Mouse (Mus musculus) ES-Bruce4 (cell line): ENCODE data around the gene Atp2b4. TPM values are rescaled to one million over a fixed set of nuclear protein-coding genes. Genes with fewer than 3 reads are reported as not detected.

ENCODE experiments used
- H3K27ac ChIP-seq: 2 replicates; pipeline ENCODE4 v1.5.1; 2012; ENCODE audit warnings: low read length, inconsistent platforms; ENCODE audit not compliant: insufficient read depth
- H3K27me3 ChIP-seq: 2 replicates; pipeline ENCODE4 v1.6.1; 2012; ENCODE audit warnings: mild to moderate bottlenecking, low read length, inconsistent platforms; ENCODE audit not compliant: control insufficient read depth, poor library complexity, insufficient read depth, severe bottlenecking
- H3K36me3 ChIP-seq: 2 replicates; pipeline ENCODE4 v1.6.1; 2012; ENCODE audit warnings: inconsistent platforms, mild to moderate bottlenecking, low read length, moderate library complexity; ENCODE audit not compliant: control insufficient read depth, poor library complexity, insufficient read depth, severe bottlenecking
- H3K4me1 ChIP-seq: one replicate; pipeline ENCODE4 v1.8.1; 2011; ENCODE audit warnings: low read length; ENCODE audit not compliant: control insufficient read depth, insufficient read depth
- H3K4me3 ChIP-seq: 2 replicates; pipeline ENCODE4 v1.5.1; 2011; ENCODE audit warnings: low read depth, mild to moderate bottlenecking, low read length
- H3K9ac ChIP-seq: 2 replicates; pipeline ENCODE4 v1.6.1; 2012; ENCODE audit warnings: low read depth, mild to moderate bottlenecking, inconsistent platforms; ENCODE audit not compliant: poor library complexity, severe bottlenecking
- H3K9me3 ChIP-seq: replicated peaks from 2 replicates; pipeline ENCODE4 v1.6.1; 2012; ENCODE audit warnings: mild to moderate bottlenecking, low read length, inconsistent platforms; ENCODE audit not compliant: control insufficient read depth, poor library complexity, insufficient read depth, severe bottlenecking
- CTCF ChIP-seq: IDR thresholded peaks from one replicate; pipeline ENCODE4 v1.8.1; 2011; ENCODE audit warnings: low read depth, low read length
- EP300 ChIP-seq: IDR thresholded peaks from 2 replicates; pipeline ENCODE4 v1.6.1; 2011; ENCODE audit warnings: low read depth, low read length; ENCODE audit not compliant: insufficient read depth
- POLR2A ChIP-seq: IDR thresholded peaks from one replicate; pipeline ENCODE4 v1.8.1; 2011; ENCODE audit warnings: low read length; ENCODE audit not compliant: insufficient read depth
- polyA plus RNA-seq: library from polyadenylated mRNA; stranded (reverse); fragments of >200 nt; gene quantifications from 2 replicates; pipeline ENCODE4 v1.2.4, GENCODE M21; 2011; ENCODE audit warnings: low read depth; ENCODE audit not compliant: missing spikeins, insufficient read depth, insufficient read length

The Atp2b4 gene
- polyA plus RNA-seq, 1 experiment = 16.1 TPM

DNA sequence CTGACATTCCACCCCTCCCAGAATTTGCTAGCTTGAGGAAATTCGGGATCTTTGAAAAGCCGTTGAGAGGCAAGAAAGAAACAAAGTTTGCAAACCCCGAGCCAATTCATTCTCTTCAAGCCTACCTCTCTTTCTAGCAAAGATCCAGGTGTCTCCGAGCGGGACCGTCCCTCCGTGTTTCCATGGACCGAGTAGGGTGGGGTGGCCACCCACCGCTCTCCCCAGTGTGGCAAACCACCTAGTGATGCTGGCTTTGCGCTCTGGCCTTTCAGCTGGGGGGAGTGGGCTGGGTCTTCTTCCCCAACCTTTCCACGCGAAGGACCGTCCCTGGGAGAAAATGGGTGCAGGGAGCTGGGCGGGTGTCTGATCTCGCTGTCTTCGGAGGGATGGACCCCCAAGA is 329 bp downstream of the Atp2b4 start:
- H3K36me3 ChIP-seq = no peaks in the 10 kb centered on the region
- peaks cover 5% of the 10 kb centered on the region for H3K4me1 ChIP-seq
- peak overlapping the region; percentile 39; the same call in 1 of the 2 replicates for H3K9ac ChIP-seq
- H3K27ac ChIP-seq = no peak overlapping the region
- no peaks in the 10 kb centered on the region for H3K9me3 ChIP-seq
- H3K4me3 ChIP-seq = peak overlapping the region; percentile 79
- no peak for TF ChIP-seq POLR2A
- TF ChIP-seq CTCF = no peak
- no peak for TF ChIP-seq EP300
- H3K27me3 ChIP-seq = no peaks in the 10 kb centered on the region

DNA sequence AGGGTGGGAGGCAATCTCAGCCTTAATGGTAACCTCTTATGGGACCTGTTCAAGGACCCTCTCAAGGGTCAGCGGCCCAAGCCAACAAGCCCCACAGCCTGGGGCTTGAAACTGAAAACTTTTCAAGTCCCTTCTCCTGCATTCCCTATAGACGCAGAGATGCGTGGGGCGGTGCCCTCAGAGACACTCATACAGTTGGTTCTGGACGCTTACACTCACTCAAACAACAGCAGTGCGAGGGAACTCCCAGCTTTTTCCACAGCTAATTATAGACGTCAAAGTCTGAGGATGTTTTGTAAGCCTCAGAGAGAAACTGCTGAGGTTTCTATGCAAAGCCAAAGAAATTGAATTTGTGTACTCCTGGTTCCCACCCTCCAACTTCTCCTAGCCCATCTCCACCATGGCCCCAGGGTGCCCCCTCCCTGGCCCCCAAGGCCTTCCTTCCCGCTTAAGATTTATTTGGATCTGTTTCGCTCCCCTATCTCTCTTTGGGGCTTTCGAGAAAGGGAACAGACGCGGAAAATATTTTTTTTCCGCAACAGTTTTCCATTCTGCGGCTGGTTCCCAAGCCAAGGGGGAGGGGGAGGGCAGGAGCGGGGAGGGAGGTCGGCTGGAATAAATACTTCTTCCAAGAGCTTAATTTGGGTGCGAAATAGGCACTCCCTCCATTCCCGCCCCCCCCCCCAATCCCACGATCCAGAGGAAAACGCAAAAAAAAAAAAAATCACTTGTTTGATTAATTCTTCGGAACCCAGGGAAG is 975 bp downstream of the Atp2b4 start:
- no peak for TF ChIP-seq CTCF
- no peak for TF ChIP-seq POLR2A
- TF ChIP-seq EP300 = no peak
- peak overlapping the region; percentile 39; the same call in 1 of the 2 replicates for H3K9ac ChIP-seq
- H3K9me3 ChIP-seq = no peaks in the 10 kb centered on the region
- H3K27ac ChIP-seq = no peak overlapping the region
- no peaks in the 10 kb centered on the region for H3K27me3 ChIP-seq
- H3K4me3 ChIP-seq = no peak overlapping the region
- peaks cover 5% of the 10 kb centered on the region for H3K4me1 ChIP-seq
- H3K36me3 ChIP-seq = no peaks in the 10 kb centered on the region

DNA sequence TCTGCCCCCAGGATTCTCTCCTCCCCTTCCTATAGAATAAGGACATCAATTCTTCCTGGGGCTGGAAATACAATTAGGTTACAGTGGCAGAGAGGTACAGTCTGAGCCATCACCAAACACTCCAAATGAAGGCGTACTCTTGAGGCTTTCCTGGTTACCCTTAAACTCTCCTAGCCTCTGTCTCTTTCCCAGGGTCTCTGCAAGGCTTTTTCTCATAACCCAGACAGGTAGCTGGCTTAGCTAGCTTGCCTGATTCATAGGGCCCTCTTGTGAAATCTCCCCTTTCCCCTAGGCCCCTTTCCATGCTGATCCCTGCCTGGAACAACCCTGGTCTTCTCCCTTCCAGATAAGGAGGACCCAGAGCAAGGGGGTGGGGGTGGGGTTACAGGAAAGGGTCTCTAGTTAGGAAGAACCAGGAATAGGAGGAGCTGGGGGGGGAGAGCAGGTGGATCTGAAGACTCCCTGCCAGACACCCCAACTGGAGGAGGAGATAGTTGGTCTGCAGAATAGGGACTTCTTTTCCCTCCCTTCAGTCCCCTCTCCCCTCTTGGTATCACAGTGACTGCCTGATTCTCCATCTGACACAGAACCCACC is 1.9 kb downstream of the Atp2b4 start:
- Histone ChIP-seq H3K27ac (no peak overlapping the region), H3K36me3 (no peaks in the 10 kb centered on the region), H3K4me3 (no peak overlapping the region), H3K27me3 (no peaks in the 10 kb centered on the region), H3K9me3 (no peaks in the 10 kb centered on the region), H3K9ac (no peak overlapping the region), H3K4me1 (peaks cover 5% of the 10 kb centered on the region)
- TF ChIP-seq CTCF (no peak), POLR2A (no peak), EP300 (no peak)

DNA sequence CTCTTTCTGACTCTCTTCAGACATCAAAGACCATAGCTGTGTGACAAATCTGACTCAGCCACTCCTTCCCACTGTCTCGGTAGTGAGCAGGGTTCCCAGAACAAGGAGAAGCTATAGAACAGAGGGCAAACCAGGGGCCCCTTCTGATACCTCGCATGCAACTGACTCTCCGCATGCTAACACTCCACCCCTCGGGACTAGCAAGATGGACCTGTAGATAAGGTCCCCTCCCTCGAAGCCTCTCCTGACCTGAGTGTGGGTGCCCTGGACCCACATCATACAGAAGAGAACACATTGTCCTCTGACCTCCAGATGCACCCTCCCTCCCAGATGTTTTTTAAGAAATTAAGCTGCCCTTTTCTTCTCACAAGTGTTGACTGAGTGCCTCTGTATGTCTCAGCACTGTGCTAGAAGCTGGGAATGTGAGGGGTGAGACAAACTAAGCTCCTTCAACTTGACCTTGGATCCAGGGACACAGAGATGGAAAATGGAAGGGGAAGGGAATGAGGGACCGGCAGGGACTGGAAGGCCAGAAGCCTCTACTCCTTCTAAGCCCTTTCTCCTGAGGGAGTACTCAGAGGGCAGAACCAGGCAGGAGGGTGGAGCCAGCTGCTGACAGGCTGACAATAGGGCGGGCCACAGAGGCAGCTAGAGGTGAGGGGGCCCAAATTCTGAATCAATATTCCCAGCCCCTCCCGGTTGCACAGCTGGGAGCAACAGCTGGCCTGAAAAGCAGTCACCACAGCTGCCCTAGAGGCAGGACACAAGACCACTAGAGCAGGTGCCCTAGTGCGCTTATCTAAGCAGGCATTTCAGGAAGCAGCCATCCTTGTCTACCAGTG is 2.6 kb downstream of the Atp2b4 start:
- Histone ChIP-seq H3K27ac (no peak overlapping the region), H3K9me3 (no peaks in the 10 kb centered on the region), H3K4me3 (no peak overlapping the region), H3K4me1 (peaks cover 5% of the 10 kb centered on the region), H3K36me3 (no peaks in the 10 kb centered on the region), H3K9ac (no peak overlapping the region), H3K27me3 (no peaks in the 10 kb centered on the region)
- TF ChIP-seq EP300 (no peak), CTCF (no peak), POLR2A (no peak)

DNA sequence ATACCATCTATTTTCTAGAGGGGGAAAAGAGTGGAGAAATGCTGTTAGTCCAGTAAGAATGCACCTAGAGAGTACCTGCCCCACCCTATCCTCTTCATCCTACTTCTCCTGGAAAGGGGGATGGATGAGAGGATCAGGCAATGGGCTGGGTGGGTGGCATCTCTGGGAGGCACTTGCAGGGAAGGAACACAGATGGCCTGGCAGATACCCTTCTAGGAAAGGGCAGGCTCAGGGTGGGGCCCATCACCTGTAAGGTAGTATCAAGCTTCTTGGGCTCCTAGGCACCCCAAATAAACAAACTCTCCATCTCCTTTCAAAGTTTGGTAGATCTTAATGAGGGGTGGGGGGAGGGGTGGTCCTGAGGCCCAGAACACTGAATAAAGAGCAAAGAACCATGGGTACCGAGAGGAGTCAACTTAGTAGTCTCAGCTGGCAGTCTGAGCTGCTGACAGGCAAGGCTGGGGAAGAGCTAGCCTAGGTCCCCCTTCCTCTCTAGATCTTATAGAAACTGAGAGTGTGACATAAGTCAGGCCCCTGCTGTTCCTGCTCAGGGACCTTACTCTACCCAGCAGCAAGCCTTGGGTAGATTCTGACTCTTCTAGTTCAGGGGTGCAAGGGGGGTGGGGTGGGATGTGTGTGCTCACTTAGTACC is 3.4 kb downstream of the Atp2b4 start:
- H3K27me3 ChIP-seq = no peaks in the 10 kb centered on the region
- H3K36me3 ChIP-seq = no peaks in the 10 kb centered on the region
- H3K9ac ChIP-seq = no peak overlapping the region
- H3K9me3 ChIP-seq = no peaks in the 10 kb centered on the region
- TF ChIP-seq POLR2A (no peak), CTCF (no peak), EP300 (no peak)
- no peak overlapping the region for H3K4me3 ChIP-seq
- no peak overlapping the region for H3K27ac ChIP-seq
- H3K4me1 ChIP-seq = peaks cover 5% of the 10 kb centered on the region
